Mouse (Mus musculus) midbrain, embryonic 11.5 days (tissue): ENCODE results near the gene Olfr536. TPM values are rescaled to one million over a fixed set of nuclear protein-coding genes. Genes with fewer than 3 reads are reported as not detected.

Source experiments
- polyA plus RNA-seq: library from polyadenylated mRNA; unstranded; fragments of >200 nt; fragmentation: Nextera tagmentation; extraction: Ambion mirVana; gene quantifications from 2 replicates; pipeline ENCODE4 v1.2.1, GENCODE M21; 2014

Gene Olfr536
- polyA plus RNA-seq, 1 experiment from 2014 or later: not detected

Other genes starting within 250 kb of the Olfr536 start
- not detected in 2 replicates for gene Olfr525, start 186.5 kb downstream of the Olfr536 start, polyA plus RNA-seq
- not detected in 2 replicates for gene Olfr527, start 173.4 kb downstream of the Olfr536 start, polyA plus RNA-seq
- gene Olfr60, start 145.7 kb downstream of the Olfr536 start, polyA plus RNA-seq: not detected in 2 replicates
- gene Olfr530, start 131.1 kb downstream of the Olfr536 start, polyA plus RNA-seq: not detected in 2 replicates
- not detected in 2 replicates for gene Olfr531, start 104.5 kb downstream of the Olfr536 start, polyA plus RNA-seq
- not detected in 2 replicates for gene Olfr532, start 85.8 kb downstream of the Olfr536 start, polyA plus RNA-seq
- not detected in 2 replicates for gene Olfr533, start 44.0 kb downstream of the Olfr536 start, polyA plus RNA-seq
- gene Olfr535, start 23.2 kb downstream of the Olfr536 start, polyA plus RNA-seq: not detected in 2 replicates
- not detected in 2 replicates for gene Olfr538, start 60.5 kb upstream of the Olfr536 start, polyA plus RNA-seq
- 0.04 TPM in 1 of 2 replicates, not detected in the other for gene Olfr46, start 93.9 kb upstream of the Olfr536 start, polyA plus RNA-seq
- gene Olfr61, start 121.6 kb upstream of the Olfr536 start, polyA plus RNA-seq: not detected in 2 replicates
- gene Olfr53, start 139.1 kb upstream of the Olfr536 start, polyA plus RNA-seq: not detected in 2 replicates
- gene Olfr539, start 152.5 kb upstream of the Olfr536 start, polyA plus RNA-seq: not detected in 2 replicates
- not detected in 2 replicates for gene Olfr45, start 174.6 kb upstream of the Olfr536 start, polyA plus RNA-seq
- gene Olfr541, start 189.9 kb upstream of the Olfr536 start, polyA plus RNA-seq: not detected in 2 replicates